Mouse (Mus musculus) limb, embryonic 15.5 days (tissue): Measurements from ENCODE around the gene 1110032F04Rik. TPM values are rescaled to one million over a fixed set of nuclear protein-coding genes. Genes with fewer than 3 reads are reported as not detected.
"Not testable (repeated sequence)": the region's sequence is repeated elsewhere in the genome, so short reads cannot be mapped to it uniquely, and the experiment has no call there.

Experiments
- ATAC-seq: fragments of 200-750 bp; cut with Nextera tagmentation; 2 replicates; pipeline ENCODE4 v1.8.0; 2017; ENCODE audit warnings: low read depth, moderate TSS enrichment; ENCODE audit not compliant: insufficient number of reproducible peaks, low FRiP score, low TSS enrichment
- H3K27ac ChIP-seq: fragments of 300-500 bp; sonication (generic); 2 replicates; pipeline ENCODE4 v1.5.1; 2015; ENCODE audit warnings: moderate library complexity, mild to moderate bottlenecking, inconsistent platforms
- H3K27me3 ChIP-seq: fragments of 300-500 bp; sonication (generic); 2 replicates; pipeline ENCODE4 v1.6.1; 2015; ENCODE audit warnings: inconsistent platforms
- H3K36me3 ChIP-seq: fragments of 300-500 bp; sonication (generic); 2 replicates; pipeline ENCODE4 v1.6.1; 2015; ENCODE audit warnings: inconsistent platforms
- H3K4me1 ChIP-seq: fragments of 300-500 bp; sonication (generic); 2 replicates; pipeline ENCODE4 v1.6.1; 2015; ENCODE audit warnings: inconsistent platforms
- H3K4me2 ChIP-seq: fragments of 300-500 bp; sonication (generic); 2 replicates; pipeline ENCODE4 v1.6.1; 2015; ENCODE audit warnings: mild to moderate bottlenecking, inconsistent platforms
- H3K4me3 ChIP-seq: fragments of 300-500 bp; sonication (generic); 2 replicates; pipeline ENCODE4 v1.5.1; 2015; ENCODE audit warnings: mild to moderate bottlenecking, inconsistent platforms
- H3K9ac ChIP-seq: fragments of 300-500 bp; sonication (generic); 2 replicates; pipeline ENCODE4 v1.6.1; 2015; ENCODE audit warnings: inconsistent platforms
- H3K9me3 ChIP-seq: fragments of 300-500 bp; sonication (generic); 2 replicates; pipeline ENCODE4 v1.6.1; 2016; ENCODE audit warnings: inconsistent platforms
- WGBS: fragments of 180-500 bp; shearing (Covaris S2); methylation state at CpG from one replicate; pipeline ENCODE4 v1.1.7; 2015; 5-methylcytosine and 5-hydroxymethylcytosine counted together
- polyA plus RNA-seq: library from polyadenylated mRNA; unstranded; fragments of >200 nt; fragmentation: Nextera tagmentation; extraction: Ambion mirVana; gene quantifications from 2 replicates; pipeline ENCODE4 v1.2.1, GENCODE M21; 2015

Gene 1110032F04Rik
- polyA plus RNA-seq, 1 experiment from 2014 or later = 0.63 TPM

DNA sequence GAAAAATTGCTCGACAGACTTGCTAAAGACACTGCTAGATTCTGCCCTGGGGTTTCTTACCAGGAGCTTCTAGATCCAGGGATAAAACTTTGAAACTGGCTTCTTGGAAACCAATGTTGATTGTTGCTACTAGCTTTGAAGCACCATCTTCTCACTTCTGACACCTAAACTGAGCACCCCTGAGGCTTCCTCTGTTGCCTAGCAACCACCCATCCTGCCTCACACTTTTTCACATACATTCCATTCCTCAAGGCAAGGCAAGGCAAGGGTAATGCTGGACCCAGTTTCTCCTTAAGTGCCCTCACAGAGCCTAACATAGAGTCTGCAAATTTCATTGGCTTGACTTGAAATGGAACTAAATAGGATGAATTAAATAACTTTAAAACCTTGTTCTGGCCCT, 17.0 kb upstream of the 1110032F04Rik start:
- 78% methylated on average over 1 of the region's 1 CpGs for WGBS
- ATAC-seq = no peak
- no peaks in the 10 kb centered on the region for H3K9me3 ChIP-seq
- H3K27ac ChIP-seq = no peak overlapping the region
- no peak overlapping the region for H3K4me2 ChIP-seq
- H3K4me1 ChIP-seq = no peaks in the 10 kb centered on the region
- no peaks in the 10 kb centered on the region for H3K27me3 ChIP-seq
- no peaks in the 10 kb centered on the region for H3K36me3 ChIP-seq
- no peak overlapping the region for H3K4me3 ChIP-seq
- no peak overlapping the region for H3K9ac ChIP-seq

DNA sequence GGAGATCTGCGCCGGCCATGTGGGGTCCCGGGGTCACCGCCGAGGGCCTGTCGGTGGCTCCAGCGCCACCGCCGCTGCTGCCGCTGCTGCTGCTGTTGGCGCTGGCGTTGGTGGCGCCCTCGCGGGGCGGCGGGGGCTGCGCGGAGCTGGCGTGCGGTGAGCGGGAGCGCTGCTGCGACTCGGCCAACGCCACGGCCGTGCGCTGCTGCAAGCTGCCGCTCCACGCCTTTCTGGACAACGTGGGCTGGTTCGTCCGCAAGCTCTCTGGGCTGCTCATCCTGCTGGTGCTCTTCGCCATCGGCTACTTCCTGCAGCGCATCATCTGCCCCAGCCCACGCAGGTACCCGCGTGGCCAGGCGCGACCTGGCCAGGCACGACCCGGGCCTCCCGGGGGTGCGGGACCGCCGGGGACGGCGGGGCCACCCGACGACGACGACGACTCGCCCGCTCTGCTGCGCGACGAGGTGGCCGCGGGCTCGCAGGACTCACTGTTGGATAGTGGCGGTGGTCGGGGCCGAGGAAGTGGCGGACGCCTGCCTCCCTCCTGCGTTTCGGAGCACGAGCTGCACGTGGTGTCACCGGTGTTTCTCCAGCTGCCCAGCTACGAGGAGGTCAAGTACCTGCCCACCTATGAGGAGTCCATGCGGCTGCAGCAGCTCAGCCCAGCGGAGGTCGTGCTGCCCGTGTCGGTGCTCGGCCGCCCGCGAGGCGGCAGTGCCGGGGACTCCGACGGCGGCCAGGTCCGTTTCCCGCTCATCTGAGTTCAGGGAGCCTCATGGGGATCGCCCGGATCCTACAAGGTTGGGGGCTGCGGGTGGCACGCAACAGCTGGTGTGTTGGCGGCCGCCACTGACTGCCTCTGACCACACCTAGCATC, 543 bp downstream of the 1110032F04Rik start:
- Histone ChIP-seq H3K4me3 (peak overlapping the region; percentile 56), H3K27me3 (peaks cover 42% of the 10 kb centered on the region), H3K27ac (no peak overlapping the region), H3K4me1 (peaks cover 20% of the 10 kb centered on the region), H3K9me3 (no peaks in the 10 kb centered on the region), H3K9ac (peak overlapping the region; percentile 35), H3K4me2 (peak overlapping the region; percentile 99), H3K36me3 (no peaks in the 10 kb centered on the region)
- 1% methylated on average over 96 of the region's 96 CpGs for WGBS
- ATAC-seq = peak; percentile 57

- Histone ChIP-seq H3K27ac (no peak overlapping the region), H3K27me3 (peaks cover 42% of the 10 kb centered on the region), H3K4me3 (peak overlapping the region; percentile 56), H3K36me3 (no peaks in the 10 kb centered on the region), H3K9me3 (no peaks in the 10 kb centered on the region), H3K9ac (peak overlapping the region; percentile 35; the same call in 1 of the 2 replicates), H3K4me2 (peak overlapping the region; percentile 99), H3K4me1 (peaks cover 20% of the 10 kb centered on the region)
- WGBS = 7% methylated on average over 15 of the region's 15 CpGs
- ATAC-seq = 0 out of 2 replicates have a peak, but pooled peaks have one; percentile 33
These were observed 1.2 kb downstream of the 1110032F04Rik start for GRCm38 (mm10) chr3:68870568-68870950.

DNA sequence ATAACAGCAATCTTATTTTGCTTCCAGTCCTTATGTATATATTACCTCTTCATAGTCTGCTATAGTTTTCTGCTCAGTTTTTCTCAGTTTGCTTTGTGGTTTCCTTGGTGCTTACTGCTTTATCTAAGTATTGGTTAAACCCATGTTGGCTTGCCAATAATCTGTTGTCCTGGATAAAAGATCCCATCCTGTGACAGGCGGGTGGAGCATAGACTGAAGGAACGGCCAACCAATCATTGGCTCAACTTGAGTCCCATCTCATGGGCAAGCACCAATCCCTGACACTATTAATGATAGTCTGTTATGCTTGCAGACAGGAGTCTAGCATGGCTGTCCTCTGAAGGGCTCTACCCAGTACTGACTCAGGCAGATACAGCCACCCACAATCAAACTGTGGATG, 4.7 kb downstream of the 1110032F04Rik start:
- no peaks in the 10 kb centered on the region for H3K36me3 ChIP-seq
- no peak overlapping the region for H3K27ac ChIP-seq
- no peak overlapping the region for H3K4me2 ChIP-seq
- H3K9ac ChIP-seq = no peak overlapping the region
- no peaks in the 10 kb centered on the region for H3K9me3 ChIP-seq
- H3K27me3 ChIP-seq = peaks cover 23% of the 10 kb centered on the region
- 91% methylated on average over 2 of the region's 2 CpGs for WGBS
- H3K4me1 ChIP-seq = peaks cover 17% of the 10 kb centered on the region
- no peak overlapping the region for H3K4me3 ChIP-seq
- no peak for ATAC-seq

DNA sequence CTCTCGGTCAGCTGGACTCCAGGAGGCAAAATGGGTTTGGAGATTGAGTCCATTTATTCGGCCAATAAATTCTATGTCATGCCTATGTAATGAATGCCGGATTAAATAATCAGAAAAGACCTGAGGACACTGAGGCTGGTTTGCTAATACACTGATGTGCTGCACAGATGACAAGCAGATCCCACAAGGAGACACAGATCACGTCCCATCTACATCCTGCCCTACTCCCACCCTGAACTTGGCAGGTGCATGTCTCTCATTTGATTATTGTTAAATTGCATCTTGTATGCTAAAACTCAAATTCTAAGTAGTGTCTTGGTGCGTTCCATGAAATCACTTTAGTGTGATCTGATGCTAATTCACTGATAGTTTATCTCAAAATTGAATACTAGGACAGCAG, 17.5 kb downstream of the 1110032F04Rik start:
- no peak for ATAC-seq

DNA sequence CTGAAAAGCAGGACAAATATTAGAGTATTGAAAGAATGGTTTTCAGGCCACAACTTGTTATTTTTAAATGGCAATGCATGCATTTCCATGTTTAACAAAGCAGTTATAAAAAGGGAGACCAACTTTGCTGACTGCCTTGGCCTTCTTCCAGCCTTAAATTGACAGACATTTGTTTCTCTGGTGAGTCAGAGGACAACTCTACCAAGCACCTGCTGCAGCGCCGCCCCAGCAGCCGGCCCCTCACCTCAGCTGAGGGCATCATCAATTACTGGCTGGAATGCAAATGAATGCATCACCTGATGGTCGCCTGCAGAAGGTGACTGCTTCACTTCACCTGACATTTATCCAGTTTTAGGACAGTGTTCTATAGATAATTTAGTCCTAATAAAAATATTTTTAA, 26.0 kb downstream of the 1110032F04Rik start:
- H3K4me3 ChIP-seq = no peak overlapping the region
- peaks cover 5% of the 10 kb centered on the region; the same call in 1 of the 2 replicates for H3K36me3 ChIP-seq
- no peak for ATAC-seq
- H3K4me2 ChIP-seq = no peak overlapping the region
- H3K9ac ChIP-seq = no peak overlapping the region
- WGBS = 74% methylated on average over 4 of the region's 4 CpGs
- H3K4me1 ChIP-seq = no peaks in the 10 kb centered on the region
- no peak overlapping the region for H3K27ac ChIP-seq
- no peaks in the 10 kb centered on the region for H3K27me3 ChIP-seq
- no peaks in the 10 kb centered on the region for H3K9me3 ChIP-seq

More for the DNA sequence above, 17.5 kb downstream of the 1110032F04Rik start:
- Histone ChIP-seq H3K36me3 (no peaks in the 10 kb centered on the region), H3K9ac (no peak overlapping the region), H3K4me2 (no peak overlapping the region), H3K4me3 (no peak overlapping the region), H3K9me3 (no peaks in the 10 kb centered on the region), H3K27me3 (no peaks in the 10 kb centered on the region), H3K27ac (no peak overlapping the region), H3K4me1 (no peaks in the 10 kb centered on the region)
- 89% methylated on average over 5 of the region's 5 CpGs for WGBS

- Histone ChIP-seq H3K4me2 (no peak overlapping the region), H3K4me1 (no peaks in the 10 kb centered on the region), H3K9me3 (no peaks in the 10 kb centered on the region), H3K27me3 (no peaks in the 10 kb centered on the region), H3K4me3 (no peak overlapping the region), H3K27ac (no peak overlapping the region), H3K36me3 (peaks cover 5% of the 10 kb centered on the region; the same call in 1 of the 2 replicates), H3K9ac (no peak overlapping the region)
- no peak for ATAC-seq
- WGBS = 84% methylated on average over 5 of the region's 5 CpGs
These were observed 27.8 kb downstream of the 1110032F04Rik start for GRCm38 (mm10) chr3:68897154-68897553.

GRCm38 (mm10) chr3:68902636-68903035, 33.2 kb downstream of the 1110032F04Rik start:
- H3K9ac ChIP-seq, H3K4me2 ChIP-seq, H3K4me1 ChIP-seq, H3K9me3 ChIP-seq, H3K27ac ChIP-seq, ATAC-seq, H3K4me3 ChIP-seq, H3K36me3 ChIP-seq, H3K27me3 ChIP-seq: not testable (repeated sequence)
- WGBS = 88% methylated on average over 20 of the region's 20 CpGs

DNA sequence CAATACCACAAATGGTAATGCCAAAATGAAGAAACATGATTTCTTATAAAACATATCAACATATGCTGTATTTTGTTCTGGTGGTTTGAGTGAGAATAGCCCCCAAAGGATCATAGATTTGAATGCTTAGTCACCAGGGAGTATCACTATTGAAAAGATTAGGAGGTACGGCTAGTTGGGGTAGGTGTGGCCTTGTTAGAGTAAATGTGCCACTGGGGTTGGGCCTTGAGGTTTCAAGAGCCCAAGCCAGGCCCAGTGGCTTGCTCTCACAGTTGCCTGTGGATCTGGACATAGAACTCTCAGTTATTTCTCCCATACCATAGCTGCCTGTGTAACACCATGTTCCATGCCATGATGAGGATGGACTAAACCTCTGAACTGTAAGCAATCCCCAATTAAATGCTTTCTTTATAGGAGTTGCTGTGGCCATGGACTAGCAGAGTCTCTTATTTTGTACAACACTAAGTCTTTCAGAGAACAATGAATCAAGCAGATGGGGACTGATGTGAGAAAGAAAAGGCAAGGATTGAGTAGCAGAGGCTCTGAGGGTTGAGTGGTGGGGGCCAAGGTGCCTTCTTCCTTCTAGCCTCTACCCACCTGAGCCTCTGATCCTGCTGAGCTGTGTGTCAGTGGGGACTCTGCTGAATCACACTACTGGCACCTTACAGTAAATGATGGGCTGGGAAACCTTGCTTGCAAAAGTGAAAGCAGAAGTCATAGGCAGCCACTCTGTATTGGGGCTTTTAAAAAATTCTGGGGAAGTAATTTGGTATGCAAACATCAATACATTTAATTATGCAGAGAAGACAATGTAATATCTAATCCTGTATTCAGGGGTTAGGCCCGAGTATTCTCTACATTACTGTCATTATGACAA, 35.8 kb downstream of the 1110032F04Rik start:
- no peaks in the 10 kb centered on the region for H3K27me3 ChIP-seq
- H3K36me3 ChIP-seq = no peaks in the 10 kb centered on the region
- no peak overlapping the region for H3K4me3 ChIP-seq
- H3K4me2 ChIP-seq = no peak overlapping the region
- no peak for ATAC-seq
- H3K27ac ChIP-seq = no peak overlapping the region
- WGBS = 60% methylated on average over 2 of the region's 2 CpGs
- H3K4me1 ChIP-seq = no peaks in the 10 kb centered on the region
- no peak overlapping the region for H3K9ac ChIP-seq
- no peaks in the 10 kb centered on the region for H3K9me3 ChIP-seq

DNA sequence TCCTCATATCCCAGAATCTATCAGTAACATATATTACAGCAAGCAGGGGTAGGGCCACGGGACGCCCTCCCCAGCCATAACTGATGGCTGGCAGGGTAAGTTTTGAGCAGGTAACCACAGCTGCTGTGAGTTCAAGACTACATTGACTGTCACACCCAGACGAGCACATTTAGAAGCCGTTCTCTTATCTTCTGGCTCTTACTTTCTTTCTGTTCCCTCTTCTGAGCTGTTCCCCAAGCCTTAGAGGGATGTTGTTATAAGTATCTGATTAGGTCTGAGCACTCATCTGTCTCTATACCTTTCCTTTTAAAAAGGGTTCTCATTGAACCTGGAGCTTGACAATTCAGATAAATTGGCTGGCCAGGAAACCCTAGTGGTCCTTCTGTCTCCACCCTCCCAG, 38.1 kb downstream of the 1110032F04Rik start:
- Histone ChIP-seq H3K27me3 (no peaks in the 10 kb centered on the region), H3K4me1 (no peaks in the 10 kb centered on the region), H3K4me2 (no peak overlapping the region), H3K36me3 (0 out of 2 replicates have a peak, but pooled peaks cover 3% of the 10 kb centered on the region), H3K9me3 (no peaks in the 10 kb centered on the region), H3K27ac (no peak overlapping the region), H3K4me3 (no peak overlapping the region), H3K9ac (no peak overlapping the region)
- 91% methylated on average over 4 of the region's 4 CpGs for WGBS
- ATAC-seq = no peak
